Mouse (Mus musculus) ES-E14 (cell line): ENCODE measurements at regions not wholly inside any gene's neighbourhood (a gene's known extent, or its start where the extent isn't known, plus 50 kb on each side); places are given as distances from the start of the nearest gene placed in this dataset.

Experiments
- CHD2 ChIP-seq: IDR thresholded peaks from 2 replicates; pipeline ENCODE4 v1.6.1; 2014; ENCODE audit warnings: mild to moderate bottlenecking, low read depth, low read length, inconsistent platforms
- HCFC1 ChIP-seq: IDR thresholded peaks from 2 replicates; pipeline ENCODE4 v1.6.1; 2012; ENCODE audit warnings: low read length, inconsistent platforms, borderline replicate concordance; ENCODE audit not compliant: insufficient read depth
- MAFK ChIP-seq: IDR thresholded peaks from 2 replicates; pipeline ENCODE4 v1.6.1; 2014; ENCODE audit warnings: mild to moderate bottlenecking, low read depth, low read length, inconsistent platforms; ENCODE audit not compliant: insufficient read depth
- ZC3H11A ChIP-seq: IDR thresholded peaks from 2 replicates; pipeline ENCODE4 v1.6.1; 2012; ENCODE audit warnings: low read depth, mild to moderate bottlenecking, inconsistent platforms, low read length, borderline replicate concordance
- ZNF384 ChIP-seq: IDR thresholded peaks from 2 replicates; pipeline ENCODE4 v1.6.1; 2012; ENCODE audit warnings: low read depth, low read length, inconsistent platforms

DNA sequence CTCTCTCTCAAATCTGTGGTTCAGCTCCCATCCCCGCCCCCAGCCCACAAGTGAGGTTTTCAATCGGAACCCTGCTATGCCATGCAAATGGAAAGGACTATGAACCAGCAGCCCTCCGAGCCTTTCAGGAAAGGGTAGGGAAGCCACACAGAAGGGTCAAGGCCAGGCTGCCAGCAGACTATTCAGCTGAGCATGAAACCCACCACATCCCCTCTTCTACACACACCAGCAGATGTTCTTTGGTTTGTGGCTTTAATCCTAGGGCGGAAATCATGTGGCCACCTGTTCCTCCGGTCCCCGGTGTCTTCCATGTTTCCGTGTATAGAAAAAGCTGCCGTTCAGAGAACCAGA is 240.6 kb downstream of the Lrfn2 start:
- TF ChIP-seq HCFC1 (no peak), MAFK (no peak), ZC3H11A (no peak), CHD2 (no peak), ZNF384 (no peak)
